Mouse (Mus musculus): Measurements from ENCODE around the gene Arid2.
"Not testable (repeated sequence)": the region's sequence is repeated elsewhere in the genome, so short reads cannot be mapped to it uniquely, and the experiment has no call there.

Arid2 gene

DNA sequence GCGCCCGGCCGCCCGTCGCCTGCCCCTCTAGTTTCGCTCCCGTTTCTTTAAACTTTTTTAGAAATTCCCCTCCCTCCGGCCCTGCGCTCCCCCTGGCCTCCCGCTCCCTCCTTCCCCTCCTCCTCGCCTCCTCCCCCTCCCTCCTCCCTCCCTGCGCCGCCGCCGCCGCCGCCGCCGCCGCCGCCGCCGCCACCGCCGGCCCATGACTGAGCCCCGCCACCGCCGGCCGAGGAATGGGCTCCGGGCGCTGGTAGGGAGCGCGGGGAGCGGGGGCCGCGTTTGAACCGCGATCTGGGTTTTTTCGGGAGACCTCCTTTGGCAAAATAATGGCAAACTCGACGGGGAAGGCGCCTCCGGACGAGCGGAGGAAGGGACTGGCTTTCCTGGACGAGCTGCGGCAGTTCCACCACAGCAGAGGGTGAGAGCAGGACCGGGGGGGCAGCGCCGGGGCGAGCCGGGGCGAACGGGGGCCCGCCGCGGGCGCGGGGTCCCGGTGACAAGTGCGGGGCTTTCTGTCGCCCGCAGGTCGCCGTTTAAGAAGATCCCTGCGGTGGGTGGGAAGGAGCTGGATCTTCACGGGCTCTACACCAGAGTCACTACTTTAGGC, at the start of gene Arid2:
Arid2 (plus strand) TSS at position 150 of the 607 bp plus-strand sequence.
- in situ Hi-C loops (cut with MboI; ENCODE audit: low pct_unique_long_range_greater_than_20kb in 1 of 2, low sequenced_read_pairs in 2 of 2, unreplicated experiment in 1 of 2) = no loop called here

- in situ Hi-C loops (cut with MboI; ENCODE audit: low pct_unique_long_range_greater_than_20kb in 1 of 2, low sequenced_read_pairs in 2 of 2, unreplicated experiment in 1 of 2) = no loop called here
These were observed 49.2 kb upstream of the Arid2 start for GRCm38 (mm10) chr15:96238071-96238470.

- in situ Hi-C loops (cut with MboI; ENCODE audit: low pct_unique_long_range_greater_than_20kb in 1 of 2, low sequenced_read_pairs in 2 of 2, unreplicated experiment in 1 of 2) = no loop called here
These were observed 43.1 kb upstream of the Arid2 start for GRCm38 (mm10) chr15:96244171-96244570.

GRCm38 (mm10) chr15:96244715-96245114, 42.6 kb upstream of the Arid2 start:
- in situ Hi-C loops (cut with MboI; ENCODE audit: low pct_unique_long_range_greater_than_20kb in 1 of 2, low sequenced_read_pairs in 2 of 2, unreplicated experiment in 1 of 2) = not testable (repeated sequence)

DNA sequence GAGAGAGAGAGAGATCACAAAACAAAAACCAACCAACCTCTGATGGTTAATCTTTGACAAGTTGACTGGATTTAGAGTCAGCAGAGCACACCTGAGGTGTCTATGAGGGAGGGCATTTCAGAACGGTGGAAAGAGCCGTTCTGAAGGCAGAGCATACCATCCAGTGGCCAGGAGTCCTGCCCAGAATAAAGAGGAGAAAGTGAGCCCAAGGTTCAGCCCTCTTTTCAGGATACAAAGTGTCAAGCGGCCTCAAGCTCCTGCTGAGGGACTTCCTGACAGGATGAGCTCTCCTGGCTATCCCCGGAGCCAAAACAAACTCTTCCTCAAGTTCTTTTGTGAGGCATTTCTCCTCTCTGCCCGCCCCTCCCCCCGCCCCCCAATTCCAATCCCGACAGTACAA, 33.5 kb upstream of the Arid2 start:
- in situ Hi-C loops (cut with MboI; ENCODE audit: low pct_unique_long_range_greater_than_20kb in 1 of 2, low sequenced_read_pairs in 2 of 2, unreplicated experiment in 1 of 2) = no loop called here

DNA sequence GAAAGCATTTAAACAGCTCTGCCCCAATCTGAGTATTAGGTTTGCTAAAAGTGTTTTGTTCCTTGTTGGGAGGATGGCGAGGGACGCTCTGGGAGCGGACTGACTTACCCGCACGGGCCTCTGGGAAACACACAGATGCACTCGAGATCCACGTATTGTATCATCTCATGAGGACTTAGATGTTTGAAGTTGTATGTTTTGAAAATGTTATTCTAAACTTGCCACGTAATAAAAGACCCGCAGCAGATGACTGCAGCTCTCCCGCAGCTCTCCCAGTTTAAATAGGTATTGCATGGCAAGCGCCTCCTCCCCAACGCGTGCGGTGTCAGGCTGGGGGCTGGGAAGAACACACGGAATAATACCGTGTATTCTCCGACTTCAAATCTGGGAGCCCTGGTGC, 33.0 kb upstream of the Arid2 start:
- in situ Hi-C loops (cut with MboI; ENCODE audit: low pct_unique_long_range_greater_than_20kb in 1 of 2, low sequenced_read_pairs in 2 of 2, unreplicated experiment in 1 of 2) = no loop called here

DNA sequence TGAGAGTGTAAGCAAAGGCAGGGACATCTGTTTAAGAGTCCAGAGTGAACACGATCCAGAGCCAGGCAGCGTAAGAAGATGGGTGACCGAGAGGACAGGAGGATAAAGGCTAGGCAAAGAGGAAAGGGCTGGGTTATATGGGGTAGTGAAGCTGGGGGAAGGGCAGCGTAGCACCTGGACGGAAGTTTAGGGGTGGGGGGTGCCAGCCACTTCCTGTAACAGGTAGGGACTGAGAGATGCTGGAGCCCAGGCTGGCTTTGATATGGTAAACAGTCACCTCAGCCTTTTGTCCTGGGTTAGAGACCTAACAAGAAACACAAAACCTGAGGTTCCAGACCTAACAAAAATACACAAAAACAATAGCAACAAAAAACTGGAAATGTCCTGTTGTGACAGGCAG, 29.5 kb upstream of the Arid2 start:
- in situ Hi-C loops (cut with MboI; ENCODE audit: low pct_unique_long_range_greater_than_20kb in 1 of 2, low sequenced_read_pairs in 2 of 2, unreplicated experiment in 1 of 2) = no loop called here

GRCm38 (mm10) chr15:96264614-96265013, 22.7 kb upstream of the Arid2 start:
- in situ Hi-C loops (cut with MboI; ENCODE audit: low pct_unique_long_range_greater_than_20kb in 1 of 2, low sequenced_read_pairs in 2 of 2, unreplicated experiment in 1 of 2) = no loop called here

DNA sequence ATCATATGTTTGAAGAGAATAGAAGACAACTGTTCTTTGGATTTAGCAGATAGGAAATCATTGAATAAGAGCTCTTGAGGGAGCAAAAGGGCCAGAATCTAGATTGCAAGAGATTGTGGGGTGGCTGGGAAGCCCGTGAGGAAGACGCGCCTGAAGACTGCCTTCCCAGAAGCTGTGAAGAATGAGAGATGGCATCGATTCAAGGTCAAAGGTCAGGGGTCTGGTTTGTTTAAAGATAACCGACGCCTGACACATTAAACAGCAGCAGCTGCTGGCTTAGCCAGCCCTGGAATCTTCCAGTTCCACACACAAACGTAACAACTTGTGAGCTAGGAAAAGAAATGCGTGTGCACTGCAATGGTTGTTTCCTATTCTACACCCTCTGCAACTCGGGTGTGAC, 19.4 kb upstream of the Arid2 start:
- in situ Hi-C loops (cut with MboI; ENCODE audit: low pct_unique_long_range_greater_than_20kb in 1 of 2, low sequenced_read_pairs in 2 of 2, unreplicated experiment in 1 of 2) = no loop called here

DNA sequence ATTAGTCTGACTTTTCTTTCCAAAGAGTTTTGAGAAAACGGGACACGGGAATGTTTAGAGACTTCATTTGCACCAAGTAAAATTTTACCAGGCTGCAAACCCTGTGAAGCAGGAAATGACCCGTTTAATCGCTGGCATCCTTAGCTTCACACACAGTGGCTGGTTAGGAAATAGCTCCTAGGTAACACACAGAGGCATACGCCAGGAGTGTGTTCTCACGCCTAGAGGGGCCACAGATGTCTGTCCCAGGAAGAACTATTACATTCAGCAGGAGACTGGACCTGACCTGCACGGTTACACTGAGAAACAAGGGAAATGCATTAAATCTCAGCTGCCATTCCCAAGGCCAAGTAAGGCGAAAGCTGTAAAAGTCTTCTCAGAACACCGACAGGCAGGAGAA, 18.7 kb upstream of the Arid2 start:
- in situ Hi-C loops (cut with MboI; ENCODE audit: low pct_unique_long_range_greater_than_20kb in 1 of 2, low sequenced_read_pairs in 2 of 2, unreplicated experiment in 1 of 2) = no loop called here

- in situ Hi-C loops (cut with MboI; ENCODE audit: low pct_unique_long_range_greater_than_20kb in 1 of 2, low sequenced_read_pairs in 2 of 2, unreplicated experiment in 1 of 2) = no loop called here
These were observed 17.9 kb upstream of the Arid2 start for GRCm38 (mm10) chr15:96269402-96269801.

- in situ Hi-C loops (cut with MboI; ENCODE audit: low pct_unique_long_range_greater_than_20kb in 1 of 2, low sequenced_read_pairs in 2 of 2, unreplicated experiment in 1 of 2) = no loop called here
These were observed 16.9 kb upstream of the Arid2 start for GRCm38 (mm10) chr15:96270272-96270880.

- in situ Hi-C loops (cut with MboI; ENCODE audit: low pct_unique_long_range_greater_than_20kb in 1 of 2, low sequenced_read_pairs in 2 of 2, unreplicated experiment in 1 of 2) = no loop called here
These were observed 15.0 kb upstream of the Arid2 start for GRCm38 (mm10) chr15:96272356-96272755.

DNA sequence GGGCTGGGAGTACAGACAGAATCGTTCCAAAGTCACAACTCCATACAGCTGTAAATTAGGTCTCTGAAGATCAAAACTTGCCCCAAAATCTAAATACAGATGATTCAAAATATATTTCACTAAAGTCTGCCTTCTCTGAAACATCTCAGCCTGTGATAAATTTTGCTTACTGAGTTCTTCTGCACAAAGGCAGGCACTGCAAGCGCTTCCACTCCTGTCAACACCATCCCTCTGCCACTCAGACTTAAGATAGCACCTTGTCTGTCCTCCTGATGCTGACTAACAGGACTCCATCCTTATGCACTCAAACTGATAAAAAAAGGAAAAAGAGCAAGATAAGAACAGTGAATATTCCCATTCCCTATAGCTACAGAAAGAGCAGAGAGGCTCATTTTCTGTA, 13.0 kb upstream of the Arid2 start:
- in situ Hi-C loops (cut with MboI; ENCODE audit: low pct_unique_long_range_greater_than_20kb in 1 of 2, low sequenced_read_pairs in 2 of 2, unreplicated experiment in 1 of 2) = no loop called here

GRCm38 (mm10) chr15:96275198-96275597, 12.1 kb upstream of the Arid2 start:
- in situ Hi-C loops (cut with MboI; ENCODE audit: low pct_unique_long_range_greater_than_20kb in 1 of 2, low sequenced_read_pairs in 2 of 2, unreplicated experiment in 1 of 2) = no loop called here

- in situ Hi-C loops (cut with MboI; ENCODE audit: low pct_unique_long_range_greater_than_20kb in 1 of 2, low sequenced_read_pairs in 2 of 2, unreplicated experiment in 1 of 2) = no loop called here
These were observed 11.4 kb upstream of the Arid2 start for GRCm38 (mm10) chr15:96275810-96276493.

GRCm38 (mm10) chr15:96277061-96277460, 10.3 kb upstream of the Arid2 start:
- in situ Hi-C loops (cut with MboI; ENCODE audit: low pct_unique_long_range_greater_than_20kb in 1 of 2, low sequenced_read_pairs in 2 of 2, unreplicated experiment in 1 of 2) = no loop called here

DNA sequence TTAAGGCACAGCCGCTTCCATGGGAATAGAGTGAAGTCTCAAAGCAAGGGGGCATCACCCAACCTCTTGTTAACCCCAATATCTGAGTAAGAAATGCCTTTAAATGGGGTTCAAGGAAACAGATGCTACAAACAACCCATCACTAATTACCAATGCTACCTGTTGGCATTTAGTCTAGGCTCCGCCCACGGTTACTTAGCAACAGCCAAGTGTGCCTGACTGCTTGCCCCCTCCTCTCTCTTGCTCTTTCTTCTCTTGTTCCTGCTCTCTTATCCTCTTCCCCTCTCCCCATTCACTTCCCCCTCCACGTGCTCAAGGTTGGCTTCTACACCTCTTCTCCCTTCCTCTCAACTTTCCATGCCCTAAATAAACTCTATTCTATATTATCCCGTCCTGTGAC, 6.1 kb upstream of the Arid2 start:
- in situ Hi-C loops (cut with MboI; ENCODE audit: low pct_unique_long_range_greater_than_20kb in 1 of 2, low sequenced_read_pairs in 2 of 2, unreplicated experiment in 1 of 2) = no loop called here

GRCm38 (mm10) chr15:96283141-96283540, 4.2 kb upstream of the Arid2 start:
- in situ Hi-C loops (cut with MboI; ENCODE audit: low pct_unique_long_range_greater_than_20kb in 1 of 2, low sequenced_read_pairs in 2 of 2, unreplicated experiment in 1 of 2) = no loop called here

DNA sequence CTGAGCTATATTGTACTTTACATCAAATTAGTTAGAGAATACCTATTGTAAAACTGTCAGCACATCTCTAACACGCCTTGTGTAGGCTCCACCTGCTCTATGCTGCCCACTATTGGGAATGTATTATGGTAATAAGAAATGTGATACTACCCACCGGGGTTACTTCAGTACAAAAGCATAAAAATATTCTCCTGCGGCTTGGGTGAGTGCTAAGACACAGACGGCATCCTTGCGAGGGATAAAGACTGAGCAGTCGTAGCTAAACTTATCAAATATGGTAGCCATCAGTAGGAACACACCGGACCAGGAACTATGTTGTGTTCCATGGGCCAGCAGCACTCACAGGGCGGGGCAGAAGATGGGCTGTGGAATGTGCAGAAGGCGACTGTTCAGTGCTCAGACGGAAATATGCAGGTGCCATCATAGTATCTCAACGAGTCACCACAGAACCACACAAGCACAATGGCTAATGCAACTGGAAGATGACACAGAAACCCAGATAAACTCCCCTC, 3.3 kb upstream of the Arid2 start:
- in situ Hi-C loops (cut with MboI; ENCODE audit: low pct_unique_long_range_greater_than_20kb in 1 of 2, low sequenced_read_pairs in 2 of 2, unreplicated experiment in 1 of 2) = no loop called here

All from mouse embryonic stem cell (cell line).